Mouse (Mus musculus) MEL (cell line): ENCODE data around the gene Gm28048. TPM values are rescaled to one million over a fixed set of nuclear protein-coding genes. Genes with fewer than 3 reads are reported as not detected.
A peak's percentile ranks its signal among the peaks of the same experiment; 100 is the strongest.

Experiments
- DNase-seq: peaks from one replicate; pipeline ENCODE4 v3.0.0; 2011; ENCODE audit warnings: low read depth, low spot score
- H3K27ac ChIP-seq: 2 replicates; pipeline ENCODE4 v1.5.1; 2012; ENCODE audit warnings: low read depth, mild to moderate bottlenecking, control low read depth, low read length, moderate library complexity; ENCODE audit not compliant: control insufficient read depth
- H3K27me3 ChIP-seq, 2 experiments: fragments of 150-350 bp in 1 of 2; sonication (generic) in 1 of 2; 2 replicates each; pipeline ENCODE4 v1.6.1; 2012; ENCODE audit warnings: low read length in 2 of 2, mild to moderate bottlenecking in 2 of 2, improper control_type of control experiment in 1 of 2, moderate library complexity in 1 of 2; ENCODE audit not compliant: insufficient read depth in 2 of 2, control insufficient read depth in 1 of 2
- H3K36me3 ChIP-seq, 2 experiments: 2 replicates each; pipeline ENCODE4 v1.6.1; 2012 to 2014; ENCODE audit warnings: low read length in 2 of 2, improper control_type of control experiment in 1 of 2, inconsistent platforms in 1 of 2, mild to moderate bottlenecking in 1 of 2; ENCODE audit not compliant: insufficient read depth in 2 of 2, control insufficient read depth in 1 of 2
- H3K4me1 ChIP-seq, 2 experiments: fragments of 150-350 bp in 1 of 2; sonication (generic) in 1 of 2; 2 replicates each; pipeline ENCODE4 v1.6.1; 2012; ENCODE audit warnings: low read length in 2 of 2, improper control_type of control experiment in 1 of 2, mild to moderate bottlenecking in 1 of 2; ENCODE audit not compliant: insufficient read depth in 2 of 2, control insufficient read depth in 1 of 2
- H3K4me3 ChIP-seq, 2 experiments: fragments of 150-350 bp in 1 of 2; sonication (generic) in 1 of 2; 2 replicates each; pipeline ENCODE4 v1.5.1; 2012; ENCODE audit warnings: low read depth in 2 of 2, low read length in 2 of 2, mild to moderate bottlenecking in 2 of 2, moderate library complexity in 2 of 2, control low read depth in 1 of 2, improper control_type of control experiment in 1 of 2; ENCODE audit not compliant: control insufficient read depth in 1 of 2, insufficient read depth in 1 of 2
- H3K79me2 ChIP-seq: 2 replicates; pipeline ENCODE4 v1.6.1; 2012; ENCODE audit warnings: mild to moderate bottlenecking, low read length, moderate library complexity; ENCODE audit not compliant: control insufficient read depth, poor library complexity, insufficient read depth
- H3K9ac ChIP-seq: 2 replicates; pipeline ENCODE4 v1.6.1; 2012; ENCODE audit warnings: low read depth, mild to moderate bottlenecking, control low read depth, low read length, moderate library complexity; ENCODE audit not compliant: control insufficient read depth, poor library complexity, severe bottlenecking
- H3K9me3 ChIP-seq: fragments of 150-350 bp; sonication (generic); replicated peaks from 2 replicates; pipeline ENCODE4 v1.6.1; 2012; ENCODE audit warnings: mild to moderate bottlenecking, low read length, improper control_type of control experiment, moderate library complexity; ENCODE audit not compliant: insufficient read depth
- BHLHE40 ChIP-seq: IDR thresholded peaks from 2 replicates; pipeline ENCODE4 v1.6.1; 2012; ENCODE audit warnings: low read depth, mild to moderate bottlenecking, inconsistent platforms, low read length, improper control_type of control experiment, borderline replicate concordance
- CHD1 ChIP-seq: IDR thresholded peaks from 2 replicates; pipeline ENCODE4 v1.6.1; 2012; ENCODE audit warnings: low read depth, mild to moderate bottlenecking, inconsistent platforms, low read length, improper control_type of control experiment
- CTCF ChIP-seq, 3 experiments: IDR thresholded peaks in 2 of 3; conservative IDR thresholded peaks in 1 of 3; 2 replicates each; pipeline ENCODE4 v1.5.1; 2011 to 2012; ENCODE audit warnings: low read length in 3 of 3, low read depth in 2 of 3, mild to moderate bottlenecking in 2 of 3, improper control_type of control experiment in 1 of 3, inconsistent platforms in 1 of 3, mixed read lengths in 1 of 3, moderate library complexity in 1 of 3; ENCODE audit not compliant: control insufficient read depth in 1 of 3, insufficient read depth in 1 of 3, poor library complexity in 1 of 3, severe bottlenecking in 1 of 3
- E2F4 ChIP-seq: IDR thresholded peaks from 2 replicates; pipeline ENCODE4 v1.6.1; 2011; ENCODE audit warnings: low read depth, low read length, improper control_type of control experiment, borderline replicate concordance
- ELF1 ChIP-seq: IDR thresholded peaks from 2 replicates; pipeline ENCODE4 v1.6.1; 2014; ENCODE audit warnings: low read depth, mild to moderate bottlenecking, inconsistent platforms, low read length, improper control_type of control experiment, moderate library complexity
- EP300 ChIP-seq, 2 experiments: IDR thresholded peaks; 2 replicates each; pipeline ENCODE4 v1.6.1; 2011; ENCODE audit warnings: improper control_type of control experiment in 2 of 2, low read length in 2 of 2, low read depth in 1 of 2, mild to moderate bottlenecking in 1 of 2
- ETS1 ChIP-seq: IDR thresholded peaks from 2 replicates; pipeline ENCODE4 v1.6.1; 2012; ENCODE audit warnings: low read depth, mild to moderate bottlenecking, inconsistent platforms, low read length, improper control_type of control experiment, moderate library complexity
- KAT2A ChIP-seq: conservative IDR thresholded peaks from 2 replicates; pipeline ENCODE4 v1.6.1; 2012; ENCODE audit warnings: low read depth, low read length, improper control_type of control experiment, inconsistent platforms
- MAFK ChIP-seq: IDR thresholded peaks from 2 replicates; pipeline ENCODE4 v1.6.1; 2011; ENCODE audit warnings: low read depth, mild to moderate bottlenecking, low read length, improper control_type of control experiment, borderline replicate concordance
- MAX ChIP-seq: IDR thresholded peaks from 2 replicates; pipeline ENCODE4 v1.6.1; 2011; ENCODE audit warnings: low read length, improper control_type of control experiment
- MEF2A ChIP-seq: IDR thresholded peaks from 2 replicates; pipeline ENCODE4 v1.6.1; 2014; ENCODE audit warnings: low read depth, mild to moderate bottlenecking, inconsistent platforms, low read length, improper control_type of control experiment; ENCODE audit not compliant: poor library complexity, insufficient replicate concordance, severe bottlenecking; ENCODE audit errors: extremely low read depth
- MXI1 ChIP-seq: IDR thresholded peaks from 2 replicates; pipeline ENCODE4 v1.6.1; 2011; ENCODE audit warnings: mild to moderate bottlenecking, low read depth, low read length, improper control_type of control experiment
- MYB ChIP-seq: IDR thresholded peaks from 2 replicates; pipeline ENCODE4 v1.6.1; 2011; ENCODE audit warnings: mild to moderate bottlenecking, low read depth, low read length, improper control_type of control experiment
- POLR2AphosphoS2 ChIP-seq: IDR thresholded peaks from 2 replicates; pipeline ENCODE4 v1.6.1; 2011; ENCODE audit warnings: low read length, improper control_type of control experiment
- POLR2AphosphoS5 ChIP-seq: IDR thresholded peaks from 2 replicates; pipeline ENCODE4 v1.6.1; 2012; ENCODE audit warnings: low read depth, borderline replicate concordance, mild to moderate bottlenecking, inconsistent platforms, low read length, moderate library complexity, mixed read lengths
- RCOR1 ChIP-seq: IDR thresholded peaks from 2 replicates; pipeline ENCODE4 v1.6.1; 2012; ENCODE audit warnings: low read depth, mild to moderate bottlenecking, inconsistent platforms, low read length, improper control_type of control experiment
- SIN3A ChIP-seq: IDR thresholded peaks from 2 replicates; pipeline ENCODE4 v1.6.1; 2012; ENCODE audit warnings: low read length, improper control_type of control experiment, inconsistent platforms
- SMC3 ChIP-seq: IDR thresholded peaks from 2 replicates; pipeline ENCODE4 v1.6.1; 2011; ENCODE audit warnings: low read depth, low read length, improper control_type of control experiment
- TBP ChIP-seq: IDR thresholded peaks from 2 replicates; pipeline ENCODE4 v1.8.0; 2011; ENCODE audit warnings: low read depth, low read length, improper control_type of control experiment
- UBTF ChIP-seq: IDR thresholded peaks from 2 replicates; pipeline ENCODE4 v1.6.1; 2012; ENCODE audit warnings: low read depth, mild to moderate bottlenecking, inconsistent platforms, low read length, improper control_type of control experiment, moderate library complexity, borderline replicate concordance; ENCODE audit not compliant: insufficient read depth
- ZNF384 ChIP-seq: IDR thresholded peaks from 2 replicates; pipeline ENCODE4 v1.6.1; 2012; ENCODE audit warnings: low read depth, mild to moderate bottlenecking, inconsistent platforms, low read length, improper control_type of control experiment
- polyA plus RNA-seq, 2 experiments: library from polyadenylated mRNA; stranded (reverse) in 1 of 2; unstranded in 1 of 2; fragments of >175 nt in 1 of 2; fragments of >200 nt in 1 of 2; gene quantifications; 2 replicates each; pipeline versions ENCODE4 v1.2.1 to v1.2.4; 2012; ENCODE audit warnings: low replicate concordance in 2 of 2, low read depth in 1 of 2; ENCODE audit not compliant: insufficient read length in 2 of 2, insufficient read depth in 1 of 2, missing spikeins in 1 of 2
- total RNA-seq: library from RNA; depleted of rRNA; stranded (reverse); fragments of 300-350 nt; gene quantifications from 2 replicates; pipeline ENCODE4 v1.2.3, GENCODE M21; 2012

Gene Gm28048
- total and polyA plus RNA-seq, 3 experiments: 8.6 to 15.0 TPM; not detected in 1

DNA sequence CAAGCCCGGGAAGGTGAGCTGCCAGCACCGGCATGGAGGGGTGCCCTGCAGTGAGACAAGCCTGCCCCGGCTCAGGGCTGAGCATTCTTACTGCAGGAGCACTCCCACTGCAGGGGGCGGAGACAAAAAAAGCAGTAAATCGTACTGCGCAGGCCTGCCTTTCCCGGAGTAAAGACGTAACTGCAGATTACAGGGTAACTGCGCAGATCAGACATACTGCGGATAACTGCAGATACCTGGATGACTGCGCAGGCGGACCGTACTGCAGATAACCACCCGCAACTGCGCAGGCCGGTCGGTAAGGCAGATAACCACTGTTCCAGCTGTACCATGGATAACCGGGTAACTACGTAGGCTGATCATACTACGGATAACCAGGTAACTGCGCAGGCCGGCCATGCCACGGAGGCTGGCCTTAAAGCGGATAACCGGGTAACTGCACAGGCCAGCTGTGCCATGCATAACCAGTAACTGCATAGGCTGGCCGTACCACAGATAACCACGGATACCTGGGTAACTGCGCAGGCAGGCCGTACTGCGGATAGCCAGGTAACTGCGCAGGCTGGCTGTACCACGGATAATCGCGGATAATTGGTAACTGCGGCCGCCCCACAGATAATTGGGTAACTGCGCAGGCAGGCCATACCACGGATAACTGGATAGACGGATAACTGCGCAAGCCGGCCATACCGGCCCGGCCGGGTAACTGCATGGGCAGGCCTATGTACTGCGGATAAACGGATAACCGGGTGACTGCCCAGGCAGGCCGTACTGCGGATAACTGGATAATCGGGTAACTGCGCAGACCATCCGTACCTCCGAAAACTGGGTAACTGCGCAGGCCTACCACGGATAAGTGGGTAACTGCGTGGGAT lies 9.8 kb downstream of the Gm28048 start, which contains the start of gene Zrsr1 (continued):
- TF ChIP-seq CHD1 (no peak), KAT2A (no peak; the same call in 1 of the 2 replicates), ELF1 (no peak), RCOR1 (no peak; the same call in 1 of the 2 replicates), MXI1 (peak; percentile 72)
- TF ChIP-seq, all 39 proteins: peak for 22

DNA sequence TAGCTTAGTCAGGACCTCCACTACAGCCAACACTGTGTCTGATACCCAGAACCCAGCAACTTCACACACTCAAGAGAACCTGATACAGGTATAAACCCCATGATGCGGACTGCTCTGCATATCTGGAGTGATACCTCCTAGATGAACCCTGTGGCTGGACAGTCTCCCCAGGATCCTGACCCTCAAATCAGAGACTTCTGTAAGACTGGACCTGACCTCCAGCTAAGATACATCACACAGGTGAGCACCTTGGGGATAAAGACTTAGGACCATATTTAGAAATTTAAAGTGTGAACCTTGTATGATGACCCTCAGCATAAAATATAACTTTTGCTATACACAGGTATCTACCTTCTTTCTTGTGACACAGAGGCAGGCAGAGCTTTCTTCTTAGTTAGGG lies 11.3 kb downstream of the Gm28048 start:
- TF ChIP-seq EP300 (IDR thresholded peaks at IDR 0.05; ENCODE audit: low read depth in 1 of 2, low read length in 2 of 2): no peak
- TF ChIP-seq BHLHE40: no peak
- TF ChIP-seq CTCF (IDR thresholded peaks at IDR 0.05 in 2 of 3, conservative IDR thresholded peaks at IDR 0.05 in 1 of 3; ENCODE audit: control insufficient read depth in 1 of 3, insufficient read depth in 1 of 3, low read depth in 2 of 3, low read length in 3 of 3, poor library complexity in 1 of 3, severe bottlenecking in 1 of 3): no peak
- TF ChIP-seq POLR2AphosphoS2: no peak
- no peak for TF ChIP-seq SIN3A
- TF ChIP-seq MAFK: no peak
- no peak for TF ChIP-seq MYB
- TF ChIP-seq ZNF384: no peak
- TF ChIP-seq SMC3: no peak
- TF ChIP-seq UBTF: no peak
- TF ChIP-seq TBP: no peak
- TF ChIP-seq MXI1: no peak
- TF ChIP-seq ETS1: no peak
- TF ChIP-seq MEF2A: no peak
- no peak for TF ChIP-seq MAX
- no peak for TF ChIP-seq POLR2AphosphoS5
- TF ChIP-seq E2F4: no peak
- Histone ChIP-seq H3K4me3 (no peak overlapping the region), H3K36me3 (peaks cover 0 to 6% of the 10 kb centered on the region in 2 experiments; a peak in 3 of 4 replicates), H3K79me2 (peaks cover 27% of the 10 kb centered on the region), H3K9ac (no peak overlapping the region), H3K4me1 (peaks cover 0 to 6% of the 10 kb centered on the region in 2 experiments; a peak in 2 of 4 replicates), H3K27me3 (no peaks in the 10 kb centered on the region), H3K27ac (no peak overlapping the region; the same call in 1 of the 2 replicates), H3K9me3 (no peaks in the 10 kb centered on the region)
- DNase-seq: no peak
